In genomic region chr5:64877235-64878026, GRCm38 (mm10) we compare ENCODE assay signal across 10 mouse cellular contexts. TPM values are rescaled to one million over a fixed set of nuclear protein-coding genes. Genes with fewer than 3 reads are reported as not detected.
DNase-seq lines count a peak whose midpoint lies in the region; ATAC-seq and TF ChIP-seq lines count a peak whose summit lies in the region.
"Had no signal": no experiment of that assay in that cellular context is flagged by ENCODE, and none has a peak within 500 bp of the region (broad histone marks: within the 10 kb centered on the region; RNA-seq: fewer than 3 reads in every experiment).

No protein-coding gene starts in this region.

- peak overlapping the region; percentile 74 for H3K27ac ChIP-seq in intestine, embryonic 14.5 days (ENCODE audit: low read depth)
- no peak overlapping the region for H3K27ac ChIP-seq in intestine, postnatal 0 days (ENCODE audit: low read depth, low read length)
- peak overlapping the region; percentile 73 for H3K27ac ChIP-seq in hindbrain, embryonic 16.5 days (ENCODE audit: low read depth, low read length)
- H3K27ac ChIP-seq in neural tube, embryonic 12.5 days, result no peak overlapping the region
- H3K27ac ChIP-seq: liver, embryonic 15.5 days had no signal

- no peak for ATAC-seq in intestine, embryonic 14.5 days (replicated peaks; ENCODE audit: low FRiP score, low TSS enrichment, low read depth)
- ATAC-seq in intestine, postnatal 0 days, result no peak
- 0 out of 2 replicates have a peak, but pooled peaks have one; percentile 18 for ATAC-seq in hindbrain, embryonic 16.5 days
- ATAC-seq in neural tube, embryonic 12.5 days (ENCODE audit: low FRiP score, low read depth), result peak; percentile 67

- no peak for DNase-seq in intestine, embryonic 14.5 days (ENCODE audit: low spot score)
- peak; percentile 60 for DNase-seq in embryo, embryonic 11 days
- no peak for DNase-seq in spleen, postnatal 36 days (ENCODE audit: low spot score in 2 of 2)
- DNase-seq in cerebellum, postnatal 4 days (ENCODE audit: low spot score in 2 of 2), result no peak
- no peak for DNase-seq in lung, postnatal 10 days

- H3K36me3 ChIP-seq in intestine, embryonic 14.5 days (ENCODE audit: control insufficient read depth, insufficient read depth, low read length), result no peaks in the 10 kb centered on the region
- no peaks in the 10 kb centered on the region for H3K36me3 ChIP-seq in intestine, postnatal 0 days (ENCODE audit: control insufficient read depth, insufficient read depth)
- no peaks in the 10 kb centered on the region for H3K36me3 ChIP-seq in hindbrain, embryonic 16.5 days (ENCODE audit: control insufficient read depth, insufficient read depth, low read length)
- no peaks in the 10 kb centered on the region for H3K36me3 ChIP-seq in neural tube, embryonic 12.5 days
- H3K36me3 ChIP-seq: G1E; liver, embryonic 15.5 days had no signal

- TF ChIP-seq CTCF in intestine, postnatal 0 days (IDR thresholded peaks at IDR 0.05; ENCODE audit: low read depth), result no peak

- H3K4me3 ChIP-seq in intestine, embryonic 14.5 days (ENCODE audit: low read depth, low read length), result no peak overlapping the region
- no peak overlapping the region for H3K4me3 ChIP-seq in intestine, postnatal 0 days (ENCODE audit: low read depth, low read length)
- no peak overlapping the region for H3K4me3 ChIP-seq in hindbrain, embryonic 16.5 days (ENCODE audit: low read length)
- H3K4me3 ChIP-seq in neural tube, embryonic 12.5 days, result no peak overlapping the region
- H3K4me3 ChIP-seq: liver, embryonic 15.5 days had no signal

- H3K27me3 ChIP-seq in intestine, embryonic 14.5 days (replicated peaks; ENCODE audit: control insufficient read depth, insufficient read depth, low read length), result no peaks in the 10 kb centered on the region
- H3K27me3 ChIP-seq in intestine, postnatal 0 days (replicated peaks; ENCODE audit: control insufficient read depth, insufficient read depth, low read length), result no peaks in the 10 kb centered on the region
- H3K27me3 ChIP-seq in hindbrain, embryonic 16.5 days (replicated peaks; ENCODE audit: control insufficient read depth, insufficient read depth, low read length), result no peaks in the 10 kb centered on the region
- no peaks in the 10 kb centered on the region; the same call in 1 of the 2 replicates for H3K27me3 ChIP-seq in neural tube, embryonic 12.5 days (replicated peaks)
- H3K27me3 ChIP-seq: liver, embryonic 15.5 days had no signal

- no peak overlapping the region for H3K4me2 ChIP-seq in intestine, embryonic 14.5 days (ENCODE audit: low read length)
- H3K4me2 ChIP-seq in intestine, postnatal 0 days (replicated peaks; ENCODE audit: low read depth), result no peak overlapping the region
- H3K4me2 ChIP-seq in hindbrain, embryonic 16.5 days (ENCODE audit: low read length), result peak overlapping the region; percentile 20
- H3K4me2 ChIP-seq in neural tube, embryonic 12.5 days (replicated peaks), result no peak overlapping the region
- H3K4me2 ChIP-seq: liver, embryonic 15.5 days had no signal

- H3K4me1 ChIP-seq in intestine, embryonic 14.5 days (replicated peaks; ENCODE audit: control insufficient read depth, insufficient read depth, low read length), result peaks cover 41% of the 10 kb centered on the region
- no peaks in the 10 kb centered on the region for H3K4me1 ChIP-seq in intestine, postnatal 0 days (replicated peaks; ENCODE audit: control insufficient read depth, insufficient read depth, low read length)
- peaks cover 13% of the 10 kb centered on the region for H3K4me1 ChIP-seq in hindbrain, embryonic 16.5 days (ENCODE audit: control insufficient read depth, insufficient read depth, low read depth, low read length)
- H3K4me1 ChIP-seq in neural tube, embryonic 12.5 days, result peaks cover 14% of the 10 kb centered on the region

- no peak overlapping the region for H3K9ac ChIP-seq in intestine, embryonic 14.5 days (ENCODE audit: low read length)
- H3K9ac ChIP-seq in intestine, postnatal 0 days (ENCODE audit: low read depth, low read length), result no peak overlapping the region
- no peak overlapping the region; the same call in 1 of the 2 replicates for H3K9ac ChIP-seq in hindbrain, embryonic 16.5 days (ENCODE audit: low read depth, low read length)
- H3K9ac ChIP-seq in neural tube, embryonic 12.5 days, result no peak overlapping the region
- H3K9ac ChIP-seq: liver, embryonic 15.5 days had no signal

- H3K9me3 ChIP-seq in intestine, embryonic 14.5 days (ENCODE audit: control insufficient read depth, low read length), result peaks cover 4% of the 10 kb centered on the region; the same call in 1 of the 2 replicates
- no peaks in the 10 kb centered on the region for H3K9me3 ChIP-seq in intestine, postnatal 0 days (ENCODE audit: control insufficient read depth)
- no peaks in the 10 kb centered on the region for H3K9me3 ChIP-seq in hindbrain, embryonic 16.5 days (ENCODE audit: control insufficient read depth, low read length)
- H3K9me3 ChIP-seq in neural tube, embryonic 12.5 days, result no peaks in the 10 kb centered on the region
- H3K9me3 ChIP-seq: G1E; liver, embryonic 15.5 days had no signal

- WGBS in intestine, embryonic 14.5 days, result 42% methylated on average over 15 of the region's 15 CpGs
- 56% methylated on average over 15 of the region's 15 CpGs for WGBS in intestine, postnatal 0 days
- 18% methylated on average over 15 of the region's 15 CpGs for WGBS in hindbrain, embryonic 16.5 days
- 26% methylated on average over 15 of the region's 15 CpGs for WGBS in neural tube, embryonic 12.5 days

RNA-seq across cellular contexts. Expression of gene Tlr1, which starts 55.9 kb away (rescaled TPM):
- 1.0 and 1.2 TPM in 2 replicates for polyA plus RNA-seq in intestine, embryonic 14.5 days (2014; fragmentation: Nextera tagmentation; extraction: Ambion mirVana)
- 1.0 and 1.6 TPM in 2 replicates for polyA plus RNA-seq in intestine, postnatal 0 days (2015; fragmentation: Nextera tagmentation; extraction: Ambion mirVana)
- polyA plus RNA-seq in hindbrain, embryonic 16.5 days (2015; fragmentation: Nextera tagmentation; extraction: Ambion mirVana), result 0.29 and 0.46 TPM in 2 replicates
- polyA plus RNA-seq in neural tube, embryonic 12.5 days (2016; fragmentation: Nextera tagmentation; extraction: Ambion mirVana), result 0.17 and 0.47 TPM in 2 replicates
- polyA plus RNA-seq: G1E had no signal

Comparison
In these comparisons a context has a peak if more than half of its experiments do, and no peak if none do; other contexts are left out.
1. H3K27ac ChIP-seq: peak in intestine, embryonic 14.5 days (single experiment) and hindbrain, embryonic 16.5 days (single experiment); none in intestine, postnatal 0 days (single experiment) and neural tube, embryonic 12.5 days (single experiment).
2. ATAC-seq: peak in hindbrain, embryonic 16.5 days (single experiment) and neural tube, embryonic 12.5 days (single experiment); none in intestine, embryonic 14.5 days (single experiment) and intestine, postnatal 0 days (single experiment).